Mouse (Mus musculus) forebrain, embryonic 15.5 days (tissue): Measurements from ENCODE around the gene Adm. TPM values are rescaled to one million over a fixed set of nuclear protein-coding genes. Genes with fewer than 3 reads are reported as not detected.

Experiments
- ATAC-seq: fragments of 200-750 bp; cut with Nextera tagmentation; replicated peaks from 2 replicates; pipeline ENCODE4 v1.8.0; 2017; ENCODE audit warnings: mild to moderate bottlenecking, moderate TSS enrichment, moderate library complexity
- H3K27ac ChIP-seq: fragments of 300-500 bp; sonication (generic); replicated peaks from 2 replicates; pipeline ENCODE4 v1.5.1; 2015; ENCODE audit warnings: mild to moderate bottlenecking, inconsistent platforms
- H3K27me3 ChIP-seq: fragments of 300-500 bp; sonication (generic); 2 replicates; pipeline ENCODE4 v1.6.1; 2015; ENCODE audit warnings: inconsistent platforms
- H3K36me3 ChIP-seq: fragments of 300-500 bp; sonication (generic); 2 replicates; pipeline ENCODE4 v1.6.1; 2015; ENCODE audit warnings: mild to moderate bottlenecking, inconsistent platforms
- H3K4me1 ChIP-seq: fragments of 300-500 bp; sonication (generic); 2 replicates; pipeline ENCODE4 v1.6.1; 2015; ENCODE audit warnings: inconsistent platforms
- H3K4me2 ChIP-seq: fragments of 300-500 bp; sonication (generic); replicated peaks from 2 replicates; pipeline ENCODE4 v1.6.1; 2015; ENCODE audit warnings: mild to moderate bottlenecking, inconsistent platforms
- H3K4me3 ChIP-seq: fragments of 300-500 bp; sonication (generic); 2 replicates; pipeline ENCODE4 v1.5.1; 2015; ENCODE audit warnings: mild to moderate bottlenecking, inconsistent platforms
- H3K9ac ChIP-seq: fragments of 300-500 bp; sonication (generic); replicated peaks from 2 replicates; pipeline ENCODE4 v1.6.1; 2015; ENCODE audit warnings: mild to moderate bottlenecking, inconsistent platforms
- H3K9me3 ChIP-seq: fragments of 300-500 bp; sonication (generic); 2 replicates; pipeline ENCODE4 v1.6.1; 2016; ENCODE audit warnings: inconsistent platforms
- WGBS: fragments of 180-500 bp; shearing (Covaris S2); methylation state at CpG from one replicate; pipeline ENCODE4 v1.1.7; 2015; ENCODE audit warnings: mixed read lengths; 5-methylcytosine and 5-hydroxymethylcytosine counted together
- polyA plus RNA-seq: library from polyadenylated mRNA; unstranded; fragments of >200 nt; fragmentation: Nextera tagmentation; extraction: Ambion mirVana; gene quantifications from 2 replicates; pipeline ENCODE4 v1.2.1, GENCODE M21; 2015

Gene Adm
- polyA plus RNA-seq, 1 experiment from 2014 or later = 3.7 TPM

GRCm38 (mm10) chr7:110648455-110649085 is 21.1 kb downstream of the Adm start:
- ATAC-seq = no peak
- Histone ChIP-seq H3K9me3 (no peaks in the 10 kb centered on the region), H3K9ac (no peak overlapping the region), H3K4me1 (no peaks in the 10 kb centered on the region), H3K27ac (no peak overlapping the region), H3K27me3 (no peaks in the 10 kb centered on the region), H3K4me3 (no peak overlapping the region), H3K36me3 (no peaks in the 10 kb centered on the region), H3K4me2 (no peak overlapping the region)
- WGBS = 82% methylated on average over 13 of the region's 13 CpGs

- Histone ChIP-seq H3K4me2 (no peak overlapping the region), H3K27me3 (no peaks in the 10 kb centered on the region), H3K36me3 (no peaks in the 10 kb centered on the region), H3K4me3 (no peak overlapping the region), H3K27ac (no peak overlapping the region), H3K9ac (no peak overlapping the region), H3K9me3 (no peaks in the 10 kb centered on the region), H3K4me1 (no peaks in the 10 kb centered on the region)
- 89% methylated on average over 6 of the region's 6 CpGs for WGBS
- no peak for ATAC-seq
These were observed 21.9 kb downstream of the Adm start for GRCm38 (mm10) chr7:110649133-110649987.

- H3K9ac ChIP-seq = no peak overlapping the region
- no peak for ATAC-seq
- no peak overlapping the region for H3K4me3 ChIP-seq
- no peaks in the 10 kb centered on the region for H3K36me3 ChIP-seq
- 86% methylated on average over 4 of the region's 4 CpGs for WGBS
- H3K4me1 ChIP-seq = no peaks in the 10 kb centered on the region
- H3K4me2 ChIP-seq = no peak overlapping the region
- H3K27me3 ChIP-seq = no peaks in the 10 kb centered on the region
- no peak overlapping the region for H3K27ac ChIP-seq
- no peaks in the 10 kb centered on the region for H3K9me3 ChIP-seq
These were observed 23.0 kb downstream of the Adm start for GRCm38 (mm10) chr7:110650491-110650890.

- WGBS = 77% methylated on average over 6 of the region's 6 CpGs
- no peaks in the 10 kb centered on the region for H3K4me1 ChIP-seq
- no peaks in the 10 kb centered on the region for H3K27me3 ChIP-seq
- H3K9me3 ChIP-seq = no peaks in the 10 kb centered on the region
- no peak overlapping the region for H3K9ac ChIP-seq
- H3K27ac ChIP-seq = no peak overlapping the region
- no peak overlapping the region for H3K4me3 ChIP-seq
- no peaks in the 10 kb centered on the region for H3K36me3 ChIP-seq
- H3K4me2 ChIP-seq = no peak overlapping the region
- ATAC-seq = no peak
These were observed 23.6 kb downstream of the Adm start for GRCm38 (mm10) chr7:110651091-110651490.

DNA sequence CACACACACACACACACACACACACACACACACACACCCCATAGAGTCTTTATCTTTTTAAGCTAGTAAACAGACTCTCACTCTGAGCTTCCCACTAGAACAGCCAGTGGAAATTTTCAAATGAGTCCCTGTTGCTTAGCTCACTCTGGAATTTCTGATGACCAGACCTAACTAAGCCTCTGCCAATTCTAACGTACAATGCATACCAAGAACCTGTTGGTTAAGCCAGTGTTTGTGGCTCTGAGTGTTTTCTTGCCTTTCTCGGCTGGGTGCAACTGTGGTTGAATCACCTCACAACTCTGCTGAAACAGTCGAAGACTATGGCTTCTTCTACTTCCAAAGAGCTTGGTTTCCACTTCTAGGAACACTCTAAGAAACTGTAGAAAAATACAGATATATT is 27.8 kb downstream of the Adm start:
- Histone ChIP-seq H3K4me3 (no peak overlapping the region), H3K27ac (no peak overlapping the region), H3K9ac (no peak overlapping the region), H3K4me1 (no peaks in the 10 kb centered on the region), H3K27me3 (no peaks in the 10 kb centered on the region), H3K4me2 (no peak overlapping the region), H3K36me3 (no peaks in the 10 kb centered on the region), H3K9me3 (no peaks in the 10 kb centered on the region)
- no peak for ATAC-seq
- WGBS = 81% methylated on average over 3 of the region's 3 CpGs

GRCm38 (mm10) chr7:110655966-110656365 is 28.5 kb downstream of the Adm start:
- 59% methylated on average over 6 of the region's 6 CpGs for WGBS
- ATAC-seq = no peak
- no peak overlapping the region for H3K27ac ChIP-seq

DNA sequence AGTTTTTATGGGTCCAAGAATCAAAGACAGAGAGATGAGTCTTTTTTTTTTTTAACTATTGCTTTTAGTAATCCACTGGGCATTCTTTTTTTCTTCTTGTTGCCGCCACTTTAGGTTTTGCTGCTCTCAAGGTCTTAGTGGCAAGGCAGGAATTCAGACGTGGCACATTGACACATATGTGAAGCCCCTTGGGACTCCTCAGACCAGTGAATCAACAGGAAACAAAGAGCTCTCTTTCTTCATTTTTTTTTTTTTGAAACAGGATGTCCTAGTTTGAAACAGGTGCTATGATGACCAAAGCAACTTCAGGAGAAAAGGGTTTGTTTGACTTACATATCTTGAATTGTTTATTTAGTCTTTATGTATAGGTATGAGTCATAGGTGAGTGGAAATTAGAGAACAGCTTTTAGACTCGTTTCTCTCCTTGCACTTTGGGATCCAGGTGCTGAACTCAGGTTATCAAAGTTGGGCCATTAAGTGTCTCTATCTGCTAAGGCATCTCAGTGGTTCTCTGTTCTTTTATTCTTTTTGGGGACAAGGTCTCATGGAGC is 31.0 kb downstream of the Adm start:
- Histone ChIP-seq H3K4me1 (no peaks in the 10 kb centered on the region), H3K4me2 (no peak overlapping the region), H3K27me3 (no peaks in the 10 kb centered on the region), H3K27ac (no peak overlapping the region), H3K9me3 (no peaks in the 10 kb centered on the region), H3K9ac (no peak overlapping the region), H3K36me3 (no peaks in the 10 kb centered on the region), H3K4me3 (no peak overlapping the region)
- ATAC-seq = no peak
- WGBS = 77% methylated on average over 3 of the region's 3 CpGs

More at GRCm38 (mm10) chr7:110655966-110656365, 28.5 kb downstream of the Adm start:
- no peaks in the 10 kb centered on the region for H3K36me3 ChIP-seq
- no peaks in the 10 kb centered on the region for H3K27me3 ChIP-seq
- no peaks in the 10 kb centered on the region for H3K9me3 ChIP-seq
- H3K4me1 ChIP-seq = no peaks in the 10 kb centered on the region
- H3K9ac ChIP-seq = no peak overlapping the region
- no peak overlapping the region for H3K4me3 ChIP-seq
- no peak overlapping the region for H3K4me2 ChIP-seq

DNA sequence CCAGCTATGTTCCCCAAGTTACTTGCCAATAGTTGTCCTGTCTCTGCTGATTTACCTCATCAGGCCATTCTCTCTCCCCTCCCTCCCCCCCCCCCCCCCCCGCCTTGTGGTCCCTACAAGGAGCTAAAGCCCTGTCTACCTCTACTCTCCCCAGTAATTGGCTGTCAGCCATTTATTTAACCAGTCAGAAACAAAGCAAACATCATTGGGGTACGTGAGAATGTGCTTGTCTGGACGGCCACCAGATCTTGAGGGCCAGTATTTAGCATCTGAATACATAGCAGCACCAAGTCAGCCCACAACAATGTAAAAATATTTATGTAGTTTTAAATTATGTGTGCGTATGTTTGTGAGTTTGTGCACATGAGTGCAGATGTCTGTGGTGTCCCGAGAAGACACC is 39.1 kb downstream of the Adm start:
- no peak overlapping the region for H3K9ac ChIP-seq
- no peak overlapping the region for H3K4me2 ChIP-seq
- no peak overlapping the region for H3K27ac ChIP-seq
- ATAC-seq = no peak
- H3K27me3 ChIP-seq = no peaks in the 10 kb centered on the region
- 0 out of 2 replicates have a peak, but pooled peaks cover 6% of the 10 kb centered on the region for H3K4me1 ChIP-seq
- H3K36me3 ChIP-seq = no peaks in the 10 kb centered on the region
- no peaks in the 10 kb centered on the region for H3K9me3 ChIP-seq
- 20% methylated on average over 5 of the region's 5 CpGs for WGBS
- H3K4me3 ChIP-seq = no peak overlapping the region

GRCm38 (mm10) chr7:110668247-110668646 is 40.8 kb downstream of the Adm start:
- Histone ChIP-seq H3K36me3 (no peaks in the 10 kb centered on the region), H3K4me2 (no peak overlapping the region), H3K27me3 (no peaks in the 10 kb centered on the region), H3K9me3 (no peaks in the 10 kb centered on the region), H3K4me1 (0 out of 2 replicates have a peak, but pooled peaks cover 6% of the 10 kb centered on the region), H3K4me3 (no peak overlapping the region), H3K9ac (no peak overlapping the region), H3K27ac (no peak overlapping the region)
- 0 out of 2 replicates have a peak, but pooled peaks have one; percentile 19 for ATAC-seq
- 57% methylated on average over 6 of the region's 6 CpGs for WGBS

DNA sequence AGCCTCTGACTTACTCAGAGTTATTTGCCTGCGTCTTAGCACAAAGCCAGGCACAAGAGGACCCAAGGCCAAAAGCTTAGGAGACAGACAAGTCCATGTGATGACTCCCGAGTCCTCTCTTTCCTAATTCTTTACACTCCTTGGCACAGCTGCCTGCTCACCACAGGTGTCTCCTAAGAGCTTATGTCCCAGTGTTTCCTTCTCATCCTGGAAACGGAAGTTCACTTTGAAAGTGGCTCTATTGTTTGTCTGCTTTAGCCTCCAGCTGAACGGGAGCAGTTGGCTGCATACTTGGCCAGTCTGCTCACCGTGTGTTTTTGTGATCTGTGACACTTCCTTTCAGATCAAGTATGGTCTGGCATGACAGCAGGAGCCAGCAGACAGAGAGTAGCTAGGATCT is 41.3 kb downstream of the Adm start:
- no peaks in the 10 kb centered on the region for H3K9me3 ChIP-seq
- H3K27me3 ChIP-seq = no peaks in the 10 kb centered on the region
- ATAC-seq = no peak
- WGBS = 16% methylated on average over 5 of the region's 5 CpGs
- H3K4me3 ChIP-seq = no peak overlapping the region
- H3K9ac ChIP-seq = no peak overlapping the region
- no peak overlapping the region for H3K4me2 ChIP-seq
- 0 out of 2 replicates have a peak, but pooled peaks cover 6% of the 10 kb centered on the region for H3K4me1 ChIP-seq
- H3K27ac ChIP-seq = no peak overlapping the region
- H3K36me3 ChIP-seq = no peaks in the 10 kb centered on the region

GRCm38 (mm10) chr7:110671121-110671680 is 43.7 kb downstream of the Adm start:
- Histone ChIP-seq H3K4me2 (no peak overlapping the region), H3K36me3 (no peaks in the 10 kb centered on the region), H3K4me1 (0 out of 2 replicates have a peak, but pooled peaks cover 6% of the 10 kb centered on the region), H3K4me3 (no peak overlapping the region), H3K27me3 (no peaks in the 10 kb centered on the region), H3K9me3 (no peaks in the 10 kb centered on the region), H3K9ac (no peak overlapping the region), H3K27ac (no peak overlapping the region)
- 37% methylated on average over 6 of the region's 6 CpGs for WGBS
- no peak for ATAC-seq
